Mouse (Mus musculus): ENCODE results near the gene Btaf1. TPM values are rescaled to one million over a fixed set of nuclear protein-coding genes. Genes with fewer than 3 reads are reported as not detected.

Btaf1 gene
- total and polyA plus RNA-seq, 3 experiments = 31.9 to 43.2 (median 38.3) TPM

- Histone ChIP-seq H3K4me1 (ENCODE audit: control insufficient read depth in 1 of 2, insufficient read depth in 2 of 2) (0 out of 4 replicates have a peak, but pooled peaks cover 0 to 2% of the 10 kb centered on the region in 2 experiments), H3K36me3 (replicated peaks in 1 of 2; ENCODE audit: control insufficient read depth in 1 of 2, insufficient read depth in 1 of 2, low read length in 1 of 2) (no peaks in the 10 kb centered on the region), H3K79me2 (replicated peaks; ENCODE audit: control insufficient read depth, extremely low read depth, insufficient read depth, poor library complexity, severe bottlenecking) (no peaks in the 10 kb centered on the region), H3K4me2 (ENCODE audit: insufficient read depth, low read depth, poor library complexity, severe bottlenecking) (no peak overlapping the region), H3K27ac (ENCODE audit: insufficient read depth, low read depth) (no peak overlapping the region), H3K27me3 (replicated peaks) (peaks cover 7% of the 10 kb centered on the region), H3K9ac (ENCODE audit: insufficient read depth, low read depth) (no peak overlapping the region), H3K9me3 (replicated peaks; ENCODE audit: low read length) (no peaks in the 10 kb centered on the region), H3K4me3 (replicated peaks in 1 of 3; ENCODE audit: low read depth in 2 of 3, low read length in 2 of 3, poor library complexity in 1 of 3) (no peak overlapping the region)
- in situ Hi-C loops (cut with MboI; ENCODE audit: low pct_ligation_motif_present, low pct_unique_long_range_greater_than_20kb, low sequenced_read_pairs) = loop anchor here (25.0 kb wide), 1 partner anchor 301 kb away; no protein-coding TSS in a partner anchor
- dilution Hi-C loops (cut with MboI; ENCODE audit: extremely low pct_ligation_motif_present, extremely low pct_unique_long_range_greater_than_20kb, low sequenced_read_pairs) = no loop called here
- TF ChIP-seq SMC3 (IDR thresholded peaks at IDR 0.05; ENCODE audit: low read depth, low read length) = no peak
- TF ChIP-seq TCF12 (IDR thresholded peaks at IDR 0.05; ENCODE audit: low read depth, low read length) = no peak
- no peak for TF ChIP-seq ZC3H11A (IDR thresholded peaks at IDR 0.05; ENCODE audit: low read depth, low read length)
- no peak for TF ChIP-seq KAT2A (IDR thresholded peaks at IDR 0.05; ENCODE audit: insufficient replicate concordance, low read length)
- TF ChIP-seq ELF1 (IDR thresholded peaks at IDR 0.05; ENCODE audit: low read depth, low read length) = no peak
- TF ChIP-seq POLR2AphosphoS2 (IDR thresholded peaks at IDR 0.05; ENCODE audit: low read depth, low read length) = no peak
- TF ChIP-seq NRF1 (IDR thresholded peaks at IDR 0.05; ENCODE audit: low read depth, low read length) = no peak
- TF ChIP-seq MAZ (IDR thresholded peaks at IDR 0.05; ENCODE audit: low read depth, low read length) = no peak
- TF ChIP-seq USF1 (IDR thresholded peaks at IDR 0.05; ENCODE audit: low read depth, low read length) = no peak
- DNase-seq (ENCODE audit: extremely low read depth) = no peak
Measured at GRCm38 (mm10) chr19:36913064-36913463, 12.8 kb upstream of the Btaf1 start.

GRCm38 (mm10) chr19:36916206-36916605 lies 9.7 kb upstream of the Btaf1 start:
- TF ChIP-seq TCF12 (IDR thresholded peaks at IDR 0.05; ENCODE audit: low read depth, low read length) (no peak), MYC (IDR thresholded peaks at IDR 0.05; ENCODE audit: low read depth, low read length) (no peak), POLR2AphosphoS2 (IDR thresholded peaks at IDR 0.05; ENCODE audit: low read depth, low read length) (no peak), MAZ (IDR thresholded peaks at IDR 0.05; ENCODE audit: low read depth, low read length) (no peak), HCFC1 (IDR thresholded peaks at IDR 0.05; ENCODE audit: low read depth, low read length) (no peak), NELFE (IDR thresholded peaks at IDR 0.05; ENCODE audit: low read depth, low read length) (no peak), ELF1 (IDR thresholded peaks at IDR 0.05; ENCODE audit: low read depth, low read length) (no peak), USF1 (IDR thresholded peaks at IDR 0.05; ENCODE audit: low read depth, low read length) (no peak), JUN (IDR thresholded peaks at IDR 0.05; ENCODE audit: insufficient read depth, low read depth, low read length) (no peak), SIN3A (IDR thresholded peaks at IDR 0.05; ENCODE audit: low read length) (no peak), KAT2A (IDR thresholded peaks at IDR 0.05; ENCODE audit: insufficient replicate concordance, low read length) (no peak), USF2 (conservative IDR thresholded peaks at IDR 0.05; ENCODE audit: low read depth, low read length) (no peak), RCOR1 (conservative IDR thresholded peaks at IDR 0.05; ENCODE audit: low read depth, low read length) (no peak), BHLHE40 (IDR thresholded peaks at IDR 0.05; ENCODE audit: low read depth, low read length) (no peak), NRF1 (IDR thresholded peaks at IDR 0.05; ENCODE audit: low read depth, low read length) (no peak), POLR2A (IDR thresholded peaks at IDR 0.05; ENCODE audit: low read depth, low read length) (no peak), EP300 (IDR thresholded peaks at IDR 0.05; ENCODE audit: low read length) (no peak), IRF4 (IDR thresholded peaks at IDR 0.05; ENCODE audit: low read depth, low read length) (no peak), ZNF384 (IDR thresholded peaks at IDR 0.05; ENCODE audit: low read depth, low read length) (no peak)
- H3K9me3 ChIP-seq (replicated peaks; ENCODE audit: low read length) = no peaks in the 10 kb centered on the region
- H3K4me1 ChIP-seq (ENCODE audit: control insufficient read depth in 1 of 2, insufficient read depth in 2 of 2) = peaks cover 4 to 5% of the 10 kb centered on the region in 2 experiments; a peak in 3 of 4 replicates
- no peak overlapping the region for H3K9ac ChIP-seq (ENCODE audit: insufficient read depth, low read depth)
- H3K4me2 ChIP-seq (ENCODE audit: insufficient read depth, low read depth, poor library complexity, severe bottlenecking) = no peak overlapping the region
- no peak overlapping the region for H3K27ac ChIP-seq (ENCODE audit: insufficient read depth, low read depth)
- no peaks in the 10 kb centered on the region for H3K36me3 ChIP-seq (replicated peaks in 1 of 2; ENCODE audit: control insufficient read depth in 1 of 2, insufficient read depth in 1 of 2, low read length in 1 of 2)
- in situ Hi-C loops (cut with MboI; ENCODE audit: low pct_ligation_motif_present, low pct_unique_long_range_greater_than_20kb, low sequenced_read_pairs) (loop anchor here (5.0 to 25.0 kb wide), 2 partner anchors 99 to 304 kb away; no protein-coding TSS in a partner anchor), dilution Hi-C loops (cut with MboI; ENCODE audit: extremely low pct_ligation_motif_present, extremely low pct_unique_long_range_greater_than_20kb, low sequenced_read_pairs) (no loop called here)
- H3K4me3 ChIP-seq (replicated peaks in 1 of 3; ENCODE audit: low read depth in 2 of 3, low read length in 2 of 3, poor library complexity in 1 of 3) = no peak overlapping the region
- peaks cover 9% of the 10 kb centered on the region for H3K27me3 ChIP-seq (replicated peaks)
- H3K79me2 ChIP-seq (replicated peaks; ENCODE audit: control insufficient read depth, extremely low read depth, insufficient read depth, poor library complexity, severe bottlenecking) = no peaks in the 10 kb centered on the region
- no peak for DNase-seq (ENCODE audit: extremely low read depth)
